ENCODE assay signal across 8 mouse cellular contexts in the genomic region with DNA sequence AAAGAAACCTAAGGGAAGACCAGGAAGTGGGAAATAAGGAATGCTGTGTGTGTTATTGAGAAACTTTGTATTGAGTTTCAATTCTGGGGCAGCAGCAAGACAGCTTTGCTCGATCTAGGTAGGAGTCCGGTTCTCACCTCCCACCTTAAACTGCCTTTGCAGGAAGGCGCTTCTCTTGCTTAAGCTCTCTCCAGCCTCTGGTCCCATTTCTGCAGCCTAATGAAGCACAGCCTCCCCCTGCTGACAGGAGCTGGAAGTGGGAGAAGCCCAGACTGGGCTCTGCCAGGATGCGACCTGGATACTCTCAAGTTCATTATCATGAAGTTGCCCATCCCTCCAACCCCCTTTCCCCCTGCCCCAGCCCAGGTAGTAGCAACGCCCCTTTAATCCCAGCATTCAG. TPM values are rescaled to one million over a fixed set of nuclear protein-coding genes. Genes with fewer than 3 reads are reported as not detected.
A peak's percentile ranks its signal among the peaks of the same experiment; 100 is the strongest.
DNase-seq lines count a peak whose midpoint lies in the region; ATAC-seq and TF ChIP-seq lines count a peak whose summit lies in the region.

No protein-coding gene starts in this region.

- peaks cover 83% of the 10 kb centered on the region for H3K27me3 ChIP-seq in heart, embryonic 12.5 days (replicated peaks)
- peaks cover 57% of the 10 kb centered on the region for H3K27me3 ChIP-seq in forebrain, embryonic 16.5 days (replicated peaks; ENCODE audit: control insufficient read depth, insufficient read depth, low read length)
- peaks cover 58% of the 10 kb centered on the region for H3K27me3 ChIP-seq in limb, embryonic 11.5 days (ENCODE audit: control insufficient read depth, insufficient read depth, low read length)

- peak; percentile 36 for DNase-seq in heart, adult 8-10 months (ENCODE audit: low spot score)
- peak; percentile 87 for DNase-seq in brain, embryonic 14.5 days (ENCODE audit: low read depth)
- peak; percentile 62 for DNase-seq in kidney, adult 9 months
- DNase-seq in limb, embryonic 11.5 days (ENCODE audit: low spot score), result peak; percentile 75
- peak; percentile 31 for DNase-seq in ovary, postnatal 10 days (ENCODE audit: low spot score)
- no peak for DNase-seq in spleen, adult 12 weeks (ENCODE audit: low spot score)

- no peak for ATAC-seq in heart, embryonic 12.5 days (ENCODE audit: insufficient number of reproducible peaks, low FRiP score)
- peak; percentile 48; the same call in 1 of the 2 replicates for ATAC-seq in forebrain, embryonic 16.5 days
- no peak for ATAC-seq in limb, embryonic 11.5 days (ENCODE audit: insufficient number of reproducible peaks, low FRiP score, low TSS enrichment, low read depth)

- peaks cover 16% of the 10 kb centered on the region for H3K4me1 ChIP-seq in heart, embryonic 12.5 days (replicated peaks)
- peaks cover 13% of the 10 kb centered on the region for H3K4me1 ChIP-seq in forebrain, embryonic 16.5 days (replicated peaks; ENCODE audit: control insufficient read depth, insufficient read depth, low read length)
- H3K4me1 ChIP-seq in limb, embryonic 11.5 days (ENCODE audit: control insufficient read depth, insufficient read depth, low read length), result peaks cover 13% of the 10 kb centered on the region

- H3K27ac ChIP-seq in heart, embryonic 12.5 days (ENCODE audit: poor library complexity, severe bottlenecking), result no peak overlapping the region
- H3K27ac ChIP-seq in forebrain, embryonic 16.5 days (ENCODE audit: low read length), result no peak overlapping the region
- no peak overlapping the region for H3K27ac ChIP-seq in limb, embryonic 11.5 days (replicated peaks; ENCODE audit: low read depth, low read length)

- 12% methylated on average over 5 of the region's 5 CpGs for WGBS in heart, embryonic 12.5 days
- 5% methylated on average over 5 of the region's 5 CpGs for WGBS in forebrain, embryonic 16.5 days
- 9% methylated on average over 5 of the region's 5 CpGs for WGBS in limb, embryonic 11.5 days

- peak; percentile 91 for TF ChIP-seq CTCF in brain, embryonic 14.5 days (IDR thresholded peaks at IDR 0.05; ENCODE audit: borderline replicate concordance, extremely low read depth, insufficient read depth, insufficient read length)

- no peak for TF ChIP-seq POLR2A in brain, embryonic 14.5 days (IDR thresholded peaks at IDR 0.05; ENCODE audit: borderline replicate concordance, extremely low read depth, insufficient read depth, insufficient read length, poor library complexity, severe bottlenecking)

- no peak overlapping the region for H3K4me2 ChIP-seq in heart, embryonic 12.5 days
- no peak overlapping the region for H3K4me2 ChIP-seq in forebrain, embryonic 16.5 days (ENCODE audit: low read length)
- H3K4me2 ChIP-seq in limb, embryonic 11.5 days (ENCODE audit: low read depth, severe bottlenecking), result no peak overlapping the region

- no peak overlapping the region for H3K9ac ChIP-seq in heart, embryonic 12.5 days
- H3K9ac ChIP-seq in forebrain, embryonic 16.5 days (replicated peaks; ENCODE audit: low read depth, low read length), result no peak overlapping the region
- no peak overlapping the region for H3K9ac ChIP-seq in limb, embryonic 11.5 days (ENCODE audit: low read length)

- H3K9me3 ChIP-seq in heart, embryonic 12.5 days (replicated peaks), result no peaks in the 10 kb centered on the region
- H3K9me3 ChIP-seq in forebrain, embryonic 16.5 days (ENCODE audit: control insufficient read depth, low read length), result no peaks in the 10 kb centered on the region
- no peaks in the 10 kb centered on the region for H3K9me3 ChIP-seq in limb, embryonic 11.5 days (ENCODE audit: control insufficient read depth, low read length)

- no peak overlapping the region for H3K4me3 ChIP-seq in heart, embryonic 12.5 days
- H3K4me3 ChIP-seq in forebrain, embryonic 16.5 days (replicated peaks; ENCODE audit: low read length), result no peak overlapping the region
- H3K4me3 ChIP-seq in limb, embryonic 11.5 days (ENCODE audit: low read depth, low read length), result no peak overlapping the region

- H3K36me3 ChIP-seq in heart, embryonic 12.5 days, result no peaks in the 10 kb centered on the region
- H3K36me3 ChIP-seq in forebrain, embryonic 16.5 days (ENCODE audit: control insufficient read depth, insufficient read depth), result no peaks in the 10 kb centered on the region
- H3K36me3 ChIP-seq in limb, embryonic 11.5 days (ENCODE audit: control insufficient read depth, insufficient read depth, low read length), result no peaks in the 10 kb centered on the region

RNA-seq across cellular contexts. Expression of a gene that starts 1.6 kb away (rescaled TPM):
- 1 to 10 TPM; 1.0 to 1.7 (median 1.2) TPM for total RNA-seq in heart, adult 8-10 months (2022)
- polyA plus RNA-seq in heart, embryonic 12.5 days (2016; fragmentation: Nextera tagmentation; extraction: Ambion mirVana), result 1.8 and 2.4 TPM in 2 replicates
- polyA plus RNA-seq in brain, embryonic 14.5 days (2012; rRNA removed), result 143 and 205 TPM in 2 replicates
- 39.0 and 45.0 TPM in 2 replicates for polyA plus RNA-seq in forebrain, embryonic 16.5 days (2015; fragmentation: Nextera tagmentation; extraction: Ambion mirVana)
- polyA plus RNA-seq in limb, embryonic 11.5 days (2014; fragmentation: Nextera tagmentation; extraction: Ambion mirVana), result 0.93 and 1.1 TPM in 2 replicates

Comparison
In these comparisons a context has a peak if more than half of its experiments do, and no peak if none do; other contexts are left out.
1. RNA of a gene that starts 1.6 kb away (polyA plus RNA-seq): 143 to 205 TPM in brain, embryonic 14.5 days and 39.0 to 45.0 TPM in forebrain, embryonic 16.5 days; 1.8 to 2.4 TPM in heart, embryonic 12.5 days and 0.93 to 1.1 TPM in limb, embryonic 11.5 days; every median in the first group is over 10 times any median in the second.